Mouse (Mus musculus) bone marrow macrophage, adult 2 months (primary cell): Measurements from ENCODE around the gene Mark2.

Source experiments
- CTCF ChIP-seq: IDR thresholded peaks from 2 replicates; pipeline ENCODE4 v1.5.1; 2012; ENCODE audit warnings: low read depth, mild to moderate bottlenecking, low read length, moderate library complexity
- POLR2A ChIP-seq: IDR thresholded peaks from 2 replicates; pipeline ENCODE4 v1.6.1; 2012; ENCODE audit warnings: mild to moderate bottlenecking, low read depth, low read length, borderline replicate concordance

- TF ChIP-seq CTCF (no peak), POLR2A (no peak)
Observed at GRCm38 (mm10) chr19:7240291-7240690, 101.4 kb downstream of the Mark2 start.
